Mouse (Mus musculus): ENCODE measurements around the gene Prpf19. TPM values are rescaled to one million over a fixed set of nuclear protein-coding genes. Genes with fewer than 3 reads are reported as not detected.

Prpf19 gene
- polyA plus RNA-seq, 1 experiment from 2014 or later = 43.3 TPM

GRCm38 (mm10) chr19:10881426-10882154 is 13.4 kb upstream of the Prpf19 start, which contains the start of gene Tmem109:
Gene Tmem109, minus strand, starts transcription at chr19:10882001.
- peak; percentile 93 for ATAC-seq
- H3K4me2 ChIP-seq (ENCODE audit: low read length) = peak within 1 kb of the TSS; percentile 75
- WGBS = under 1% methylated on average over 49 of the region's 49 CpGs

GRCm38 (mm10) chr19:10892201-10892600 is 2.8 kb upstream of the Prpf19 start:
- Histone ChIP-seq H3K27ac (ENCODE audit: low read length) (no peak overlapping the region), H3K4me1 (replicated peaks; ENCODE audit: control insufficient read depth, insufficient read depth, low read length) (peaks cover 22% of the 10 kb centered on the region), H3K4me3 (replicated peaks; ENCODE audit: low read length) (no peak overlapping the region), H3K36me3 (ENCODE audit: control insufficient read depth, insufficient read depth) (no peaks in the 10 kb centered on the region), H3K9ac (replicated peaks; ENCODE audit: low read depth, low read length) (no peak overlapping the region), H3K4me2 (ENCODE audit: low read length) (no peak overlapping the region), H3K27me3 (replicated peaks; ENCODE audit: control insufficient read depth, insufficient read depth, low read length) (no peaks in the 10 kb centered on the region), H3K9me3 (ENCODE audit: control insufficient read depth, low read length) (no peaks in the 10 kb centered on the region)
- 87% methylated on average over 3 of the region's 3 CpGs for WGBS
- no peak for ATAC-seq

More at GRCm38 (mm10) chr19:10881426-10882154, 13.4 kb upstream of the Prpf19 start, which contains the start of gene Tmem109:
- Histone ChIP-seq H3K27me3 (replicated peaks; ENCODE audit: control insufficient read depth, insufficient read depth, low read length) (no peaks in the 10 kb centered on the region), H3K9me3 (ENCODE audit: control insufficient read depth, low read length) (no peaks in the 10 kb centered on the region), H3K4me3 (replicated peaks; ENCODE audit: low read length) (peak within 1 kb of the TSS; percentile 49), H3K27ac (ENCODE audit: low read length) (peak within 1 kb of the TSS; percentile 96), H3K36me3 (ENCODE audit: control insufficient read depth, insufficient read depth) (no peaks in the 10 kb centered on the region), H3K4me1 (replicated peaks; ENCODE audit: control insufficient read depth, insufficient read depth, low read length) (peaks cover 19% of the 10 kb centered on the region), H3K9ac (replicated peaks; ENCODE audit: low read depth, low read length) (peak within 1 kb of the TSS; percentile 68)

GRCm38 (mm10) chr19:10895708-10896107 is 677 bp downstream of the Prpf19 start:
- Histone ChIP-seq H3K27ac (ENCODE audit: low read length) (no peak overlapping the region; the same call in 1 of the 2 replicates), H3K9ac (replicated peaks; ENCODE audit: low read depth, low read length) (peak overlapping the region; percentile 89), H3K4me3 (replicated peaks; ENCODE audit: low read length) (peak overlapping the region; percentile 96), H3K27me3 (replicated peaks; ENCODE audit: control insufficient read depth, insufficient read depth, low read length) (no peaks in the 10 kb centered on the region), H3K4me2 (ENCODE audit: low read length) (peak overlapping the region; percentile 96), H3K4me1 (replicated peaks; ENCODE audit: control insufficient read depth, insufficient read depth, low read length) (peaks cover 22% of the 10 kb centered on the region), H3K36me3 (ENCODE audit: control insufficient read depth, insufficient read depth) (peaks cover 15% of the 10 kb centered on the region), H3K9me3 (ENCODE audit: control insufficient read depth, low read length) (no peaks in the 10 kb centered on the region)
- WGBS = under 1% methylated on average over 16 of the region's 16 CpGs
- ATAC-seq = no peak

GRCm38 (mm10) chr19:10896849-10897248 is 1.8 kb downstream of the Prpf19 start:
- H3K9ac ChIP-seq (replicated peaks; ENCODE audit: low read depth, low read length) = no peak overlapping the region
- no peaks in the 10 kb centered on the region for H3K9me3 ChIP-seq (ENCODE audit: control insufficient read depth, low read length)
- H3K4me2 ChIP-seq (ENCODE audit: low read length) = no peak overlapping the region; the same call in 1 of the 2 replicates
- H3K4me1 ChIP-seq (replicated peaks; ENCODE audit: control insufficient read depth, insufficient read depth, low read length) = peaks cover 22% of the 10 kb centered on the region
- H3K27me3 ChIP-seq (replicated peaks; ENCODE audit: control insufficient read depth, insufficient read depth, low read length) = no peaks in the 10 kb centered on the region
- H3K27ac ChIP-seq (ENCODE audit: low read length) = no peak overlapping the region
- 82% methylated on average over 7 of the region's 7 CpGs for WGBS
- peaks cover 26% of the 10 kb centered on the region for H3K36me3 ChIP-seq (ENCODE audit: control insufficient read depth, insufficient read depth)
- H3K4me3 ChIP-seq (replicated peaks; ENCODE audit: low read length) = no peak overlapping the region
- ATAC-seq = no peak

GRCm38 (mm10) chr19:10897491-10897890 is 2.5 kb downstream of the Prpf19 start:
- ATAC-seq = no peak
- Histone ChIP-seq H3K36me3 (ENCODE audit: control insufficient read depth, insufficient read depth) (peaks cover 29% of the 10 kb centered on the region), H3K27me3 (replicated peaks; ENCODE audit: control insufficient read depth, insufficient read depth, low read length) (no peaks in the 10 kb centered on the region), H3K9ac (replicated peaks; ENCODE audit: low read depth, low read length) (no peak overlapping the region), H3K9me3 (ENCODE audit: control insufficient read depth, low read length) (no peaks in the 10 kb centered on the region), H3K27ac (ENCODE audit: low read length) (no peak overlapping the region), H3K4me3 (replicated peaks; ENCODE audit: low read length) (no peak overlapping the region), H3K4me2 (ENCODE audit: low read length) (no peak overlapping the region), H3K4me1 (replicated peaks; ENCODE audit: control insufficient read depth, insufficient read depth, low read length) (peaks cover 22% of the 10 kb centered on the region)
- 94% methylated on average over 8 of the region's 8 CpGs for WGBS

GRCm38 (mm10) chr19:10900315-10900714 is 5.3 kb downstream of the Prpf19 start:
- H3K36me3 ChIP-seq (ENCODE audit: control insufficient read depth, insufficient read depth) = peaks cover 49% of the 10 kb centered on the region
- no peak overlapping the region for H3K27ac ChIP-seq (ENCODE audit: low read length)
- 72% methylated on average over 6 of the region's 6 CpGs for WGBS
- ATAC-seq = no peak
- H3K4me1 ChIP-seq (replicated peaks; ENCODE audit: control insufficient read depth, insufficient read depth, low read length) = peaks cover 17% of the 10 kb centered on the region
- H3K4me2 ChIP-seq (ENCODE audit: low read length) = no peak overlapping the region
- H3K9me3 ChIP-seq (ENCODE audit: control insufficient read depth, low read length) = no peaks in the 10 kb centered on the region
- H3K9ac ChIP-seq (replicated peaks; ENCODE audit: low read depth, low read length) = no peak overlapping the region
- no peak overlapping the region for H3K4me3 ChIP-seq (replicated peaks; ENCODE audit: low read length)
- no peaks in the 10 kb centered on the region for H3K27me3 ChIP-seq (replicated peaks; ENCODE audit: control insufficient read depth, insufficient read depth, low read length)

GRCm38 (mm10) chr19:10901046-10901445 is 6.0 kb downstream of the Prpf19 start:
- 96% methylated on average over 5 of the region's 5 CpGs for WGBS
- Histone ChIP-seq H3K36me3 (ENCODE audit: control insufficient read depth, insufficient read depth) (peaks cover 53% of the 10 kb centered on the region), H3K4me1 (replicated peaks; ENCODE audit: control insufficient read depth, insufficient read depth, low read length) (peaks cover 12% of the 10 kb centered on the region), H3K9me3 (ENCODE audit: control insufficient read depth, low read length) (no peaks in the 10 kb centered on the region), H3K4me3 (replicated peaks; ENCODE audit: low read length) (no peak overlapping the region), H3K9ac (replicated peaks; ENCODE audit: low read depth, low read length) (no peak overlapping the region), H3K27me3 (replicated peaks; ENCODE audit: control insufficient read depth, insufficient read depth, low read length) (no peaks in the 10 kb centered on the region), H3K4me2 (ENCODE audit: low read length) (no peak overlapping the region), H3K27ac (ENCODE audit: low read length) (no peak overlapping the region)
- no peak for ATAC-seq

GRCm38 (mm10) chr19:10904512-10904911 is 9.5 kb downstream of the Prpf19 start:
- 93% methylated on average over 5 of the region's 5 CpGs for WGBS
- Histone ChIP-seq H3K9ac (replicated peaks; ENCODE audit: low read depth, low read length) (no peak overlapping the region), H3K4me1 (replicated peaks; ENCODE audit: control insufficient read depth, insufficient read depth, low read length) (no peaks in the 10 kb centered on the region), H3K9me3 (ENCODE audit: control insufficient read depth, low read length) (no peaks in the 10 kb centered on the region), H3K4me2 (ENCODE audit: low read length) (no peak overlapping the region), H3K36me3 (ENCODE audit: control insufficient read depth, insufficient read depth) (peaks cover 52% of the 10 kb centered on the region), H3K27me3 (replicated peaks; ENCODE audit: control insufficient read depth, insufficient read depth, low read length) (no peaks in the 10 kb centered on the region), H3K27ac (ENCODE audit: low read length) (no peak overlapping the region), H3K4me3 (replicated peaks; ENCODE audit: low read length) (no peak overlapping the region)
- no peak for ATAC-seq

GRCm38 (mm10) chr19:10904927-10905727 is 10.1 kb downstream of the Prpf19 start:
- Histone ChIP-seq H3K4me3 (replicated peaks; ENCODE audit: low read length) (no peak overlapping the region), H3K4me1 (replicated peaks; ENCODE audit: control insufficient read depth, insufficient read depth, low read length) (no peaks in the 10 kb centered on the region), H3K9me3 (ENCODE audit: control insufficient read depth, low read length) (no peaks in the 10 kb centered on the region), H3K9ac (replicated peaks; ENCODE audit: low read depth, low read length) (no peak overlapping the region), H3K27me3 (replicated peaks; ENCODE audit: control insufficient read depth, insufficient read depth, low read length) (no peaks in the 10 kb centered on the region), H3K27ac (ENCODE audit: low read length) (no peak overlapping the region), H3K4me2 (ENCODE audit: low read length) (no peak overlapping the region), H3K36me3 (ENCODE audit: control insufficient read depth, insufficient read depth) (peaks cover 46% of the 10 kb centered on the region)
- WGBS = 68% methylated on average over 7 of the region's 7 CpGs
- ATAC-seq = no peak
